ENCODE assay signal across 10 mouse cellular contexts in the genomic region with DNA sequence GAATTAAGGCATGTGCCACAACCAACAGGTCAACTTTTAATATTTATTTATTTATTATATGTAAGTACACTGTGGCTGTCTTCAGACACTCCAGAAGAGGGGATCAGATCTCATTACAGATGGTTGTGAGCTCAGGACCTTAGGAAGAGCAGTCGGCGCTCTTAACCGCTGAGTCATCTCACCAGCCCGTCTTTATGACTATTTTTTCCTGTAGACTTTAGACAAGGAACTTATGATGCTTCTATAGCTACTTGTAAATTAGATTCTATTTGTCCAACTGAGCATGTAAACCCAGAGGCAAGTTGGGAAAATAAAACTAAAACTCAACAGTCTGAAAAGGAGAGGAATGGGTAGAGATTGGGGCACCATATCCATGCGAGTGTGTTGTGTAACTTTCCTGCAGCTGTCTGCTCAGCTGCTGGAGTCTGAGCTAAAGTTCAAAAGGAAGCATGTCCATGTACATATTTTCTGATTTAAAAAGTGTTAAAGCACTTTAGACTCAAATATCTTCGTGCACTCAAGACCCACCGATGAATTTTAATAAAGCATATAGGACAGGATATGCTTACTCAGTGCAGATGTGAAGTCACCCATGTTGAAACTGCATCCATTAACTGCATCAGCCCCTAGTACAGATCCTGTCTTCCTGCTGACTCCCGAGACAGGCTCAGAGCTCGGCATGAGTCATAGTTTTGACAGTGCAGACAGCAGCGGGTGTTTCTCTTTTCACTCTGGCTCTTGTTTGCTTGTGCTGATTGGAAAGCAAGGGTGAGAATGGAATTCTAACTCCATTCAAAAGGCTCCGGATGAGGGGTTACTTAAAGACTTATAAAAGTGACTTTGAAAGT.
DNase-seq lines count a peak whose midpoint lies in the region; ATAC-seq and TF ChIP-seq lines count a peak whose summit lies in the region.
"Had no signal": no experiment of that assay in that cellular context is flagged by ENCODE, and none has a peak within 500 bp of the region (broad histone marks: within the 10 kb centered on the region; RNA-seq: fewer than 3 reads in every experiment).

No protein-coding gene starts in this region.

- no peak overlapping the region for H3K4me3 ChIP-seq in forebrain, embryonic 14.5 days (ENCODE audit: low read depth, low read length)
- H3K4me3 ChIP-seq in forebrain, embryonic 12.5 days (replicated peaks), result no peak overlapping the region
- no peak overlapping the region for H3K4me3 ChIP-seq in lung, postnatal 0 days (ENCODE audit: low read depth, low read length)
- H3K4me3 ChIP-seq in heart, embryonic 16.5 days (ENCODE audit: low read length), result no peak overlapping the region
- H3K4me3 ChIP-seq in stomach, postnatal 0 days (ENCODE audit: low read depth, low read length), result no peak overlapping the region
- no peak overlapping the region for H3K4me3 ChIP-seq in hindbrain, embryonic 14.5 days (replicated peaks; ENCODE audit: low read length)
- no peak overlapping the region for H3K4me3 ChIP-seq in midbrain, embryonic 16.5 days (ENCODE audit: low read depth, low read length)

- ATAC-seq in forebrain, embryonic 14.5 days, result no peak
- no peak for ATAC-seq in forebrain, embryonic 12.5 days (ENCODE audit: low FRiP score)
- ATAC-seq in lung, postnatal 0 days, result peak; percentile 38; the same call in 1 of the 2 replicates
- peak; percentile 37; the same call in 1 of the 2 replicates for ATAC-seq in heart, embryonic 16.5 days (replicated peaks; ENCODE audit: extremely low read depth, insufficient read depth, low FRiP score)
- ATAC-seq in stomach, postnatal 0 days (ENCODE audit: low FRiP score, low TSS enrichment), result peak; percentile 79; the same call in 1 of the 2 replicates
- ATAC-seq in hindbrain, embryonic 14.5 days (ENCODE audit: low FRiP score), result no peak
- ATAC-seq in midbrain, embryonic 16.5 days, result no peak

- H3K27ac ChIP-seq in forebrain, embryonic 14.5 days (ENCODE audit: low read depth, low read length), result no peak overlapping the region
- H3K27ac ChIP-seq in forebrain, embryonic 12.5 days, result no peak overlapping the region
- H3K27ac ChIP-seq in lung, postnatal 0 days (ENCODE audit: low read length), result no peak overlapping the region
- H3K27ac ChIP-seq in heart, embryonic 16.5 days (ENCODE audit: low read length), result no peak overlapping the region
- H3K27ac ChIP-seq in stomach, postnatal 0 days (replicated peaks), result 0 out of 2 replicates have a peak overlapping the region, but pooled peaks have one; percentile 8
- no peak overlapping the region for H3K27ac ChIP-seq in hindbrain, embryonic 14.5 days
- H3K27ac ChIP-seq in midbrain, embryonic 16.5 days (ENCODE audit: low read length), result no peak overlapping the region

- TF ChIP-seq CTCF in lung, postnatal 0 days (IDR thresholded peaks at IDR 0.05), result no peak
- no peak for TF ChIP-seq CTCF in stomach, postnatal 0 days (IDR thresholded peaks at IDR 0.05; ENCODE audit: low read depth)

- no peak for TF ChIP-seq EP300 in lung, postnatal 0 days (IDR thresholded peaks at IDR 0.05)
- no peak for TF ChIP-seq EP300 in stomach, postnatal 0 days (optimal IDR thresholded peaks at IDR 0.05)

- no peak overlapping the region for H3K4me2 ChIP-seq in forebrain, embryonic 14.5 days (ENCODE audit: low read length)
- no peak overlapping the region for H3K4me2 ChIP-seq in forebrain, embryonic 12.5 days
- H3K4me2 ChIP-seq in lung, postnatal 0 days (replicated peaks; ENCODE audit: low read depth, low read length), result no peak overlapping the region
- H3K4me2 ChIP-seq in heart, embryonic 16.5 days (ENCODE audit: low read depth, low read length), result no peak overlapping the region
- H3K4me2 ChIP-seq in stomach, postnatal 0 days (replicated peaks; ENCODE audit: low read depth), result no peak overlapping the region
- no peak overlapping the region for H3K4me2 ChIP-seq in hindbrain, embryonic 14.5 days (replicated peaks)
- H3K4me2 ChIP-seq in midbrain, embryonic 16.5 days (ENCODE audit: low read length), result no peak overlapping the region

- H3K9ac ChIP-seq in forebrain, embryonic 14.5 days (ENCODE audit: low read length), result no peak overlapping the region
- H3K9ac ChIP-seq in forebrain, embryonic 12.5 days, result no peak overlapping the region
- H3K9ac ChIP-seq in lung, postnatal 0 days (replicated peaks; ENCODE audit: low read depth), result no peak overlapping the region
- no peak overlapping the region for H3K9ac ChIP-seq in heart, embryonic 16.5 days (ENCODE audit: low read length)
- H3K9ac ChIP-seq in stomach, postnatal 0 days (ENCODE audit: low read length), result no peak overlapping the region
- H3K9ac ChIP-seq in hindbrain, embryonic 14.5 days, result no peak overlapping the region
- H3K9ac ChIP-seq in midbrain, embryonic 16.5 days (ENCODE audit: low read depth, low read length), result no peak overlapping the region

- peak; percentile 11 for DNase-seq in forebrain, embryonic 14.5 days (ENCODE audit: low spot score)
- peak; percentile 38 for DNase-seq in lung, postnatal 0 days (ENCODE audit: low spot score)
- DNase-seq in lung, adult 18-20 months, result no peak
- peak; percentile 15 for DNase-seq in stomach, postnatal 0 days (ENCODE audit: low spot score)
- DNase-seq in hindbrain, embryonic 14.5 days (ENCODE audit: low spot score), result no peak
- DNase-seq: gastrocnemius, postnatal 36 days; kidney, adult 8-10 months had no signal

- H3K27me3 ChIP-seq in forebrain, embryonic 14.5 days (replicated peaks; ENCODE audit: control insufficient read depth, insufficient read depth, low read length), result no peaks in the 10 kb centered on the region
- no peaks in the 10 kb centered on the region for H3K27me3 ChIP-seq in forebrain, embryonic 12.5 days
- no peaks in the 10 kb centered on the region for H3K27me3 ChIP-seq in lung, postnatal 0 days (replicated peaks; ENCODE audit: insufficient read depth, low read length)
- H3K27me3 ChIP-seq in heart, embryonic 16.5 days (ENCODE audit: control insufficient read depth, insufficient read depth, low read length), result no peaks in the 10 kb centered on the region
- H3K27me3 ChIP-seq in stomach, postnatal 0 days (ENCODE audit: control insufficient read depth, insufficient read depth, low read length), result no peaks in the 10 kb centered on the region
- H3K27me3 ChIP-seq in hindbrain, embryonic 14.5 days (ENCODE audit: control insufficient read depth, insufficient read depth, low read length), result no peaks in the 10 kb centered on the region
- H3K27me3 ChIP-seq in midbrain, embryonic 16.5 days (ENCODE audit: control insufficient read depth, insufficient read depth, low read depth, low read length), result no peaks in the 10 kb centered on the region

- H3K4me1 ChIP-seq in forebrain, embryonic 14.5 days (ENCODE audit: control insufficient read depth, insufficient read depth, low read length), result no peaks in the 10 kb centered on the region
- H3K4me1 ChIP-seq in forebrain, embryonic 12.5 days, result no peaks in the 10 kb centered on the region
- no peaks in the 10 kb centered on the region for H3K4me1 ChIP-seq in lung, postnatal 0 days (ENCODE audit: insufficient read depth, low read depth, low read length)
- H3K4me1 ChIP-seq in heart, embryonic 16.5 days (ENCODE audit: control insufficient read depth, insufficient read depth, low read length), result no peaks in the 10 kb centered on the region
- H3K4me1 ChIP-seq in stomach, postnatal 0 days (replicated peaks; ENCODE audit: control insufficient read depth, insufficient read depth), result no peaks in the 10 kb centered on the region
- H3K4me1 ChIP-seq in hindbrain, embryonic 14.5 days (replicated peaks; ENCODE audit: control insufficient read depth, insufficient read depth, low read length), result no peaks in the 10 kb centered on the region
- no peaks in the 10 kb centered on the region for H3K4me1 ChIP-seq in midbrain, embryonic 16.5 days (ENCODE audit: control insufficient read depth, insufficient read depth, low read length)

- H3K9me3 ChIP-seq in forebrain, embryonic 14.5 days (replicated peaks; ENCODE audit: control insufficient read depth, low read length), result no peaks in the 10 kb centered on the region
- no peaks in the 10 kb centered on the region for H3K9me3 ChIP-seq in forebrain, embryonic 12.5 days
- H3K9me3 ChIP-seq in lung, postnatal 0 days (ENCODE audit: low read length), result no peaks in the 10 kb centered on the region
- no peaks in the 10 kb centered on the region for H3K9me3 ChIP-seq in heart, embryonic 16.5 days (replicated peaks; ENCODE audit: control insufficient read depth, low read length)
- H3K9me3 ChIP-seq in stomach, postnatal 0 days (ENCODE audit: control insufficient read depth, low read length), result no peaks in the 10 kb centered on the region
- no peaks in the 10 kb centered on the region for H3K9me3 ChIP-seq in hindbrain, embryonic 14.5 days (ENCODE audit: control insufficient read depth, low read length)
- H3K9me3 ChIP-seq in midbrain, embryonic 16.5 days (replicated peaks; ENCODE audit: control insufficient read depth, low read length, poor library complexity, severe bottlenecking), result no peaks in the 10 kb centered on the region

- H3K36me3 ChIP-seq in forebrain, embryonic 14.5 days (ENCODE audit: control insufficient read depth, insufficient read depth, low read length), result no peaks in the 10 kb centered on the region
- H3K36me3 ChIP-seq in forebrain, embryonic 12.5 days (replicated peaks), result no peaks in the 10 kb centered on the region
- no peaks in the 10 kb centered on the region for H3K36me3 ChIP-seq in lung, postnatal 0 days (ENCODE audit: insufficient read depth, low read length)
- H3K36me3 ChIP-seq in heart, embryonic 16.5 days (ENCODE audit: control insufficient read depth, insufficient read depth), result no peaks in the 10 kb centered on the region
- no peaks in the 10 kb centered on the region for H3K36me3 ChIP-seq in stomach, postnatal 0 days (ENCODE audit: control insufficient read depth, insufficient read depth, low read length)
- no peaks in the 10 kb centered on the region for H3K36me3 ChIP-seq in hindbrain, embryonic 14.5 days (replicated peaks; ENCODE audit: control insufficient read depth, insufficient read depth)
- no peaks in the 10 kb centered on the region for H3K36me3 ChIP-seq in midbrain, embryonic 16.5 days (ENCODE audit: control insufficient read depth, insufficient read depth, low read length)

- 72% methylated on average over 11 of the region's 11 CpGs for WGBS in forebrain, embryonic 14.5 days
- 68% methylated on average over 11 of the region's 11 CpGs for WGBS in forebrain, embryonic 12.5 days
- 55% methylated on average over 11 of the region's 11 CpGs for WGBS in lung, postnatal 0 days
- WGBS in heart, embryonic 16.5 days, result 52% methylated on average over 11 of the region's 11 CpGs
- 51% methylated on average over 11 of the region's 11 CpGs for WGBS in stomach, postnatal 0 days
- 73% methylated on average over 11 of the region's 11 CpGs for WGBS in hindbrain, embryonic 14.5 days
- 71% methylated on average over 11 of the region's 11 CpGs for WGBS in midbrain, embryonic 16.5 days

Comparison
In these comparisons a context has a peak if more than half of its experiments do, and no peak if none do; other contexts are left out.
1. DNase-seq: peak in forebrain, embryonic 14.5 days (single experiment), lung, postnatal 0 days (single experiment) and stomach, postnatal 0 days (single experiment); none in lung, adult 18-20 months (0 of 2) and hindbrain, embryonic 14.5 days (single experiment).
2. ATAC-seq: peak in lung, postnatal 0 days (single experiment), heart, embryonic 16.5 days (single experiment) and stomach, postnatal 0 days (single experiment); none in forebrain, embryonic 14.5 days (single experiment), forebrain, embryonic 12.5 days (single experiment), hindbrain, embryonic 14.5 days (single experiment) and midbrain, embryonic 16.5 days (single experiment).